Comparison of ENCODE assay signal across 19 mouse cellular contexts in genomic region chr5:124844929-124845328, GRCm38 (mm10).
"Had no signal": no experiment of that assay in that cellular context is flagged by ENCODE, and none has a peak within 500 bp of the region (broad histone marks: within the 10 kb centered on the region; RNA-seq: fewer than 3 reads in every experiment).

No protein-coding gene starts in this region.

- H3K9ac ChIP-seq: limb, embryonic 12.5 days; limb, embryonic 15.5 days; liver, embryonic 14.5 days; liver, postnatal 0 days; lung, embryonic 14.5 days had no signal

- H3K27me3 ChIP-seq: limb, embryonic 12.5 days; limb, embryonic 15.5 days had no signal

- DNase-seq: kidney, adult 2 months; kidney, postnatal 25 days; layer of hippocampus, postnatal 36 days; left cerebral cortex, postnatal 4 days; liver, postnatal 0 days; lung, embryonic 14.5 days; lung, postnatal 10 days; lung, postnatal 36 days; midbrain, embryonic 14.5 days; thymus, adult 18-20 months; thymus, postnatal 36 days had no signal

- ATAC-seq: liver, postnatal 0 days had no signal

- H3K9me3 ChIP-seq: limb, embryonic 12.5 days; limb, embryonic 15.5 days; midbrain, embryonic 10.5 days had no signal

- H3K27ac ChIP-seq: kidney, postnatal 0 days; layer of hippocampus, adult 2 months; left cerebral cortex, adult 2 months; limb, embryonic 12.5 days; limb, embryonic 15.5 days; liver, embryonic 14.5 days; midbrain, embryonic 10.5 days had no signal

- H3K4me3 ChIP-seq: layer of hippocampus, adult 2 months; left cerebral cortex, adult 2 months; limb, embryonic 12.5 days; limb, embryonic 15.5 days; midbrain, embryonic 10.5 days had no signal

- H3K36me3 ChIP-seq: limb, embryonic 12.5 days; limb, embryonic 15.5 days; midbrain, embryonic 10.5 days had no signal

- H3K4me2 ChIP-seq: limb, embryonic 12.5 days; limb, embryonic 15.5 days; liver, embryonic 11.5 days; lung, embryonic 14.5 days had no signal
